Mouse (Mus musculus) liver, embryonic 16.5 days (tissue): ENCODE results near the gene Diras2. TPM values are rescaled to one million over a fixed set of nuclear protein-coding genes. Genes with fewer than 3 reads are reported as not detected.

ENCODE experiments used
- ATAC-seq: fragments of 200-750 bp; cut with Nextera tagmentation; 2 replicates; pipeline ENCODE4 v1.8.0; 2017; ENCODE audit warnings: low read depth, mild to moderate bottlenecking, moderate number of reproducible peaks, moderate library complexity
- H3K27ac ChIP-seq: fragments of 300-500 bp; sonication (generic); 2 replicates; pipeline ENCODE4 v1.5.1; 2014; ENCODE audit warnings: mild to moderate bottlenecking, low read length
- H3K27me3 ChIP-seq: fragments of 300-500 bp; sonication (generic); 2 replicates; pipeline ENCODE4 v1.6.1; 2014; ENCODE audit warnings: low read depth, low read length, mixed read lengths; ENCODE audit not compliant: control insufficient read depth, insufficient read depth
- H3K36me3 ChIP-seq: fragments of 300-500 bp; sonication (generic); 2 replicates; pipeline ENCODE4 v1.6.1; 2014; ENCODE audit warnings: mild to moderate bottlenecking; ENCODE audit not compliant: control insufficient read depth, insufficient read depth
- H3K4me1 ChIP-seq: fragments of 300-500 bp; sonication (generic); 2 replicates; pipeline ENCODE4 v1.6.1; 2014; ENCODE audit warnings: low read depth, low read length, mixed read lengths; ENCODE audit not compliant: control insufficient read depth
- H3K4me2 ChIP-seq: fragments of 300-500 bp; sonication (generic); 2 replicates; pipeline ENCODE4 v1.6.1; 2014; ENCODE audit warnings: low read depth, low read length, mixed read lengths
- H3K4me3 ChIP-seq: fragments of 300-500 bp; sonication (generic); 2 replicates; pipeline ENCODE4 v1.5.1; 2014; ENCODE audit warnings: low read depth, mild to moderate bottlenecking, low read length
- H3K9ac ChIP-seq: fragments of 300-500 bp; sonication (generic); 2 replicates; pipeline ENCODE4 v1.6.1; 2014; ENCODE audit warnings: low read depth, low read length
- H3K9me3 ChIP-seq: fragments of 300-500 bp; sonication (generic); replicated peaks from 2 replicates; pipeline ENCODE4 v1.6.1; 2016; ENCODE audit warnings: low read length; ENCODE audit not compliant: control insufficient read depth
- WGBS: fragments of 180-500 bp; shearing (Covaris S2); extraction: QIAGEN DNeasy Blood & Tissue Kit; methylation state at CpG from one replicate; pipeline ENCODE4 v1.1.7; 2014; ENCODE audit not compliant: insufficient replicate concordance; 5-methylcytosine and 5-hydroxymethylcytosine counted together
- polyA plus RNA-seq: library from polyadenylated mRNA; unstranded; fragments of >200 nt; fragmentation: Nextera tagmentation; extraction: Ambion mirVana; gene quantifications from 2 replicates; pipeline ENCODE4 v1.2.1, GENCODE M21; 2015

Gene Diras2
- polyA plus RNA-seq, 1 experiment from 2014 or later: 0.11 TPM

- no peaks in the 10 kb centered on the region for H3K9me3 ChIP-seq
- no peaks in the 10 kb centered on the region for H3K4me1 ChIP-seq
- H3K27me3 ChIP-seq: no peaks in the 10 kb centered on the region
- no peak overlapping the region for H3K4me2 ChIP-seq
- H3K27ac ChIP-seq: no peak overlapping the region
- ATAC-seq: no peak
- H3K36me3 ChIP-seq: no peaks in the 10 kb centered on the region
- no peak overlapping the region for H3K9ac ChIP-seq
- 54% methylated on average over 5 of the region's 5 CpGs for WGBS
- no peak overlapping the region for H3K4me3 ChIP-seq
Observed at GRCm38 (mm10) chr13:52541385-52542035, 10.4 kb upstream of the Diras2 start.

GRCm38 (mm10) chr13:52539461-52539860 lies 8.4 kb upstream of the Diras2 start:
- Histone ChIP-seq H3K9ac (no peak overlapping the region), H3K4me1 (no peaks in the 10 kb centered on the region), H3K27me3 (no peaks in the 10 kb centered on the region), H3K9me3 (no peaks in the 10 kb centered on the region), H3K27ac (no peak overlapping the region), H3K4me3 (no peak overlapping the region), H3K4me2 (no peak overlapping the region), H3K36me3 (no peaks in the 10 kb centered on the region)
- no peak for ATAC-seq
- WGBS: 56% methylated on average over 6 of the region's 6 CpGs

GRCm38 (mm10) chr13:52538588-52539116 lies 7.6 kb upstream of the Diras2 start:
- H3K36me3 ChIP-seq: no peaks in the 10 kb centered on the region
- H3K4me3 ChIP-seq: no peak overlapping the region
- H3K27ac ChIP-seq: no peak overlapping the region
- H3K9me3 ChIP-seq: no peaks in the 10 kb centered on the region
- 57% methylated on average over 9 of the region's 9 CpGs for WGBS
- H3K4me1 ChIP-seq: no peaks in the 10 kb centered on the region
- no peaks in the 10 kb centered on the region for H3K27me3 ChIP-seq
- no peak for ATAC-seq
- no peak overlapping the region for H3K9ac ChIP-seq
- no peak overlapping the region for H3K4me2 ChIP-seq

- no peaks in the 10 kb centered on the region for H3K36me3 ChIP-seq
- H3K27me3 ChIP-seq: no peaks in the 10 kb centered on the region
- H3K4me1 ChIP-seq: no peaks in the 10 kb centered on the region
- no peak overlapping the region for H3K4me2 ChIP-seq
- no peak overlapping the region for H3K27ac ChIP-seq
- 74% methylated on average over 26 of the region's 26 CpGs for WGBS
- no peaks in the 10 kb centered on the region for H3K9me3 ChIP-seq
- H3K4me3 ChIP-seq: no peak overlapping the region
- no peak for ATAC-seq
- H3K9ac ChIP-seq: no peak overlapping the region
Observed at GRCm38 (mm10) chr13:52537754-52538587, 6.9 kb upstream of the Diras2 start.

- H3K36me3 ChIP-seq: no peaks in the 10 kb centered on the region
- H3K27me3 ChIP-seq: no peaks in the 10 kb centered on the region
- no peak overlapping the region for H3K27ac ChIP-seq
- no peaks in the 10 kb centered on the region for H3K9me3 ChIP-seq
- no peak overlapping the region for H3K4me3 ChIP-seq
- H3K9ac ChIP-seq: no peak overlapping the region
- no peak for ATAC-seq
- no peak overlapping the region for H3K4me2 ChIP-seq
- 5% methylated on average over 4 of the region's 4 CpGs for WGBS
- no peaks in the 10 kb centered on the region for H3K4me1 ChIP-seq
Observed at GRCm38 (mm10) chr13:52535542-52535941, 4.5 kb upstream of the Diras2 start.

GRCm38 (mm10) chr13:52533644-52534043 lies 2.6 kb upstream of the Diras2 start:
- Histone ChIP-seq H3K36me3 (no peaks in the 10 kb centered on the region), H3K4me3 (no peak overlapping the region), H3K9me3 (no peaks in the 10 kb centered on the region), H3K27ac (no peak overlapping the region), H3K4me1 (no peaks in the 10 kb centered on the region), H3K9ac (no peak overlapping the region), H3K27me3 (peaks cover 8% of the 10 kb centered on the region), H3K4me2 (no peak overlapping the region)
- 63% methylated on average over 5 of the region's 5 CpGs for WGBS
- ATAC-seq: no peak

GRCm38 (mm10) chr13:52530008-52530945 lies 802 bp downstream of the Diras2 start:
- Histone ChIP-seq H3K9ac (no peak overlapping the region), H3K27me3 (peaks cover 8% of the 10 kb centered on the region), H3K4me2 (peak overlapping the region; percentile 47), H3K36me3 (no peaks in the 10 kb centered on the region), H3K27ac (no peak overlapping the region), H3K4me1 (no peaks in the 10 kb centered on the region), H3K9me3 (no peaks in the 10 kb centered on the region), H3K4me3 (peak overlapping the region; percentile 23)
- peak; percentile 65 for ATAC-seq
- 4% methylated on average over 50 of the region's 50 CpGs for WGBS

- WGBS: 48% methylated on average over 13 of the region's 13 CpGs
- Histone ChIP-seq H3K27me3 (peaks cover 8% of the 10 kb centered on the region), H3K9ac (no peak overlapping the region), H3K4me2 (no peak overlapping the region), H3K36me3 (no peaks in the 10 kb centered on the region), H3K9me3 (no peaks in the 10 kb centered on the region), H3K4me1 (no peaks in the 10 kb centered on the region), H3K4me3 (no peak overlapping the region), H3K27ac (no peak overlapping the region)
- ATAC-seq: no peak
Observed at GRCm38 (mm10) chr13:52529188-52529972, 1.7 kb downstream of the Diras2 start.
